Mouse (Mus musculus): ENCODE measurements at regions not wholly inside any gene's neighbourhood (a gene's known extent, or its start where the extent isn't known, plus 50 kb on each side); places are given as distances from the start of the nearest gene placed in this dataset.

- DNase-seq: no peak
Measured at GRCm38 (mm10) chr19:15647313-15647712, 299.8 kb downstream of the Psat1 start.

DNA sequence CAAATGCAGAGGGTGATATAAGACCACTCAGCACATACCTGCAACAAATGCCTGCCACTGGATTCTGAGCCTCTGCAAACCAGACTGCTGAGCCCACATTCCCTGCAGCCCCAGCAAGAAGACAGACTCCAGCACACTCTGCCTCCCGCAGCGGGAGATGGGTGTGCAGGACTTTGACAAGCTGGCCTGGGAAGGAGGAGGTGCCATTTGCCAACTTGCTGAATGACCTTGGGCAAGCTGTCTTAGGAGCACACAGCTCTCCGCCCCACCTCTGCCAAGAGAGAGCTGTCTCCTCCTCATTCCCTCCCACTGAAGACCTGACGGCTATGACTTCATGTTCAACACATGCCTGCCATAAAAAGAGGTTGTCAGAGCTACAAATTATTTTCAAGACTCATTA lies 302.4 kb downstream of the Psat1 start:
- peak; percentile 3 for DNase-seq

- peak; percentile 3 for DNase-seq
Measured at GRCm38 (mm10) chr19:15617233-15617915, 329.8 kb downstream of the Psat1 start.

- DNase-seq: no peak
Measured at GRCm38 (mm10) chr19:15614648-15615561, 332.2 kb downstream of the Psat1 start.

DNA sequence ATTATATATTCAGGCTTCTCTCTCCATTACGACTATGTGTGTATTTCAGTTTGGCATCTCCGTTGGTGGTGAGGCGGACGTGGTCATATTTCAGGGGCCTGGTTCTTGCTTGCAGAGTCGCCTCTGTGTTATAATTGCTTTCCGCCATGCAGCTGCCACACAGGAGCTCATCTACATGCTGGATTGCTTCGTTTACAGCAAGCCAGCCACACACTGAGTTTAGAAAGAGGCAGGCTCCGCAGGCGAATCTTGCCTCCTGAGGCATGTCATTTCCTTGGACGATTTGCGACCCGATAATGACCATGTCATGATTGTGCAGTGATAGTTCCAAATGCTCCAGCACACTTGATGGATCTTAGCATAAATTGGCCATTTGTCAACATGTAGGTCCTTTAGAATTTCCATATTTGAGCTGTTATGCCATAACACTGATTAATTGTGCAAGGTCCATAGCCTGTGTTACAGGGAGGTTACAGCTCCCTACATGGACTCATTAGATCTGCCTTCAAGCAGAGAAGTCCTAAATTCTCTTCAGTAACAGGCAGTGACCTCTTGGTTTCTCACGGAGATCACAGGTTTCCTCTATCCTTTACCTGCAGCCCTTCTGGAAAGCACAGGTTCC lies 335.9 kb downstream of the Psat1 start:
- DNase-seq: no peak

- no peak for DNase-seq
Measured at GRCm38 (mm10) chr19:15606440-15606839, 340.7 kb downstream of the Psat1 start.

- no peak for DNase-seq
Measured at GRCm38 (mm10) chr19:15592821-15593220, 354.3 kb downstream of the Psat1 start.

DNA sequence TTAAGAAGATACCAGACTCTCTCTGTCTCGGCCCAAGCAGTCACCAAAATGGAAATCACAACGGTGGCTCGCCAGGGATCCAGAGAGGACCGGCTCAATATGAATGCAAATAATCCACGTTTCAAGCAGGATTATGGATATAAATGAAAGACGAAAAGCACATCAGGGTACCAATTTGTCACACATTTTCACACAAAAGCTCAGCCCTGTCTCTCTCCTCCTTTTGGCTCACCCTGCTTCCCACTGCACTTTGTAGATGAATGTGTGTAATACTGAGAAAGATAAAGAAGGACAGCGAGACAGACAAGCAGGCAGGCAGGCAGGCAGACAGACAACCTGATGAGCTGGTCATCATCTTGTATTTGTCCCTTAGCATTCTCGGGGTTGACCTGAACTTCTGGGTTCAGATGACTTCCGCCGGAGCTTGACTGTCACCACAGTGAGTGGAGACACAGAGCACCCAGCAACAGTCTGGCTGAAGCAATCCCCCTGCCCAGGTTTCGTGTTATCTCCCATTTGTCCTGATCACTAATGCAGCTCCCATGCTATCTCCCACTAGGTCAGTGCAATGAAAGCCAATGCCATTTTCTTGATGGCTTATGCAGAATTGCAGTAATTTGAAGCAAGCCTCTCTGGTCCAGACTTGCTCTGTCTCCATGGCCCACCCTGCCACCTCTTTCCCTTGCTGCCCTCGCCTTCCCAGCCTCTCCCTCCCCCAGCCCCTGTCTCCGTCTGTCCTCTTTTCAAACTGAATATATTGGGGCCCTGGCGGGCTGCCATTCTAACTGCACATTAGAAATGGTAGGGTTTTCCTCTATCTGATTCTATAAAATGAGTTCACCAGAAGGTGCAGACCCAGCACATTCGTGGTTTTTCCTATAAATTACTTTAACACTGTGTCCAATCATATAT lies 363.1 kb downstream of the Psat1 start:
- DNase-seq: no peak

- no peak for DNase-seq
Measured at GRCm38 (mm10) chr19:15583106-15583781, 363.9 kb downstream of the Psat1 start.

DNA sequence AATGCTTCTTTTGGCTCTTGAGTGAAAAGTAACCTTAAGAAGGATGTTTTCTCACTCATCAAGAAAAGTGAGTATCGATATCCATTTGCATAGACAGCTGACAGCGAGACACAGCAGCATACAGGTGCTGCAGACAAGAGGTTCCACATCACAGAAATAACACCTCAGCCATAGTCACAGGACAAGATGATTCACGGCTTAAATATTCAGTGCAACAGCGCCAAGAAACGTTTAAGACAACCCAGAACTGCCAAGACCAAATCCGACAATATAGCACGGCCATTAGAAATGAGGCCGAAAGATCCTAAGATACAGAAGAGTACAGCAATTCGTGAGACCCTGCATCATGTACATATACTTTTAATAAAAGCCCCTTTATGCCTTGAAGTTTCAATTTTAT lies 375.9 kb downstream of the Psat1 start:
- no peak for DNase-seq

GRCm38 (mm10) chr19:15561511-15561910 lies 385.6 kb downstream of the Psat1 start:
- DNase-seq: no peak

DNA sequence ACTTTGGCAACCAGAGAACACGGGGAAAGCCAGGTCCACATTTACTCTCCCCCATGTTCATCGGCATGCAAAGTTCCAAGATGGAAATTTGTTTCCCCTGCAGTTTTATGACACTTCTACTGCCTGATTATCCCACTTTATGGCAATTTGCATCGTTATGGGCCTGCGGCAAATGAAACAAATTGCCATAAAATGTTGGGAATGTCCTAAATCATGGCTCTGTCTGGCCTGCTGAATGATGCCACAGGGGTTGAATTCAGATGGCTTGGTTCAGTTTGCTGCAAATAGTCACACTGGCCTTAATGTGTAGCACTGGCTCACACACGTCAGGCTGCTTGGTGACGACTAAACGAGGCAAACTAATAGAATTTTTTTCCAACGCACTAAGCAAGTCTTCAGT lies 393.2 kb downstream of the Psat1 start:
- no peak for DNase-seq

- DNase-seq: no peak
Measured at GRCm38 (mm10) chr19:15517853-15518252, 429.3 kb downstream of the Psat1 start.

GRCm38 (mm10) chr19:15516566-15517305 lies 430.4 kb downstream of the Psat1 start:
- no peak for DNase-seq

GRCm38 (mm10) chr19:15513197-15513596 lies 433.9 kb downstream of the Psat1 start:
- no peak for DNase-seq

DNA sequence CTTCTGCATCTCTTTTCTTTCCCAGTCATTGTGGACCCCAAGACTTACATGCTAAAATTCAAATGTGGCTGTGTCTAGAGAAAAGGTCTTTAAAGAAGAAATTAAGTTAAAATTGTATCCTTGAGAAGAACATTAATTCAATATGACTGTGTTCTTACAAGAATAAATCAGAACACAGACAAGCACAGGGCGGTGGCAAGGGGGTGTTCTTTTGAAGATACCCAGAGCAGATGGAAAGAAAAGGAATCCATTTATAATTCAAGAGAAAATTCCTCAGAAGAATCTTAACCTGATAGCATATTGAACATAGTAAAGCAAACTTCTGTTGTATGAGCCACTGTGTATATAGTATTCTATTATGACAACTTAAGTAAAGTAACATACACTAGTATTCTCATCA lies 436.7 kb downstream of the Psat1 start:
- DNase-seq: no peak

DNA sequence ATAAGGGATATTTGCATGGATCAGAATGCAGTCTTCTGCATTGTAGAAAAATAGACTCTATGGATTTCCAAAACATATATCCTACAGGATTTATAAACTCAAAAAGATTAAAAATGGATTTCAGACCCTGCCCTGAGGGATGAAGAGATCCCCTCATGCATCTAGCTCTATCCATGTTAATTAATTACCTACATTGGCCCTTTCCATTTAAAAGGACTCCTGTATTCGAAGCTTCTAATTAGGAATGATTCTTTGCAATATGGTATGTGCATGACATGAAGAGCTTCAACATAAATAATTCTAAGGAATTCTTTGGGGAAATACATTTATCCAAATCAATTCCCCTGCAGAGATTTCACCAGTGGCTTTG lies 444.2 kb downstream of the Psat1 start:
- no peak for DNase-seq

- DNase-seq: no peak
Measured at GRCm38 (mm10) chr19:15502315-15502984, 444.7 kb downstream of the Psat1 start.

DNA sequence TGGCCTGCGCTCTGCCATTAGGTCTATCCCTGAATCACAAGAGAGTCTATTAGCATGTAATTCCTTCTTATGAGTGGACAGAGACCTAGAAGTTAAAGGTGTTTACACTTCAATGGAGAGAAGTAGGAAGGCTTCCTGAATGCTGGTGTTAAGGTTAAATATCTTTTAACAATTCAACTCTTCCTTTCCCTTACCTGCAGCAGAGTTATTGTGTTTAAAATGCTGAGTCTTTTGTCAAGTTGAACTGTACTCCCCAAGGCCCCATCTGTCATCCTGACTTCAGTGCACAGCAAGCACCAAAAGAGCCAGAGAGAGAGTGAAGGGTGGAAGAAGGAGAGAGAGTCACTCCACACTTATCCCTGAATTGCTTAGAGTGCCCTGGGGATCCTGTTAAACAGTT lies 451.6 kb downstream of the Psat1 start:
- no peak for DNase-seq

GRCm38 (mm10) chr19:15487576-15487975 lies 459.6 kb downstream of the Psat1 start:
- DNase-seq: no peak

- no peak for DNase-seq
Measured at GRCm38 (mm10) chr19:15481605-15482004, 465.5 kb downstream of the Psat1 start.
